Mouse (Mus musculus): ENCODE data around the gene Ccno.
"Not testable (repeated sequence)": the region's sequence is repeated elsewhere in the genome, so short reads cannot be mapped to it uniquely, and the experiment has no call there.

The Ccno gene

GRCm38 (mm10) chr13:113000576-113001318, 13.1 kb downstream of the Ccno start:
- in situ Hi-C loops (cut with MseI, MboI), result no loop called here

- in situ Hi-C loops (cut with MseI, MboI), result no loop called here
Measured at GRCm38 (mm10) chr13:113012683-113013082, 25.1 kb downstream of the Ccno start.

- in situ Hi-C loops (cut with MseI, MboI), result not testable (repeated sequence)
Measured at GRCm38 (mm10) chr13:113013174-113013953, 25.8 kb downstream of the Ccno start.

GRCm38 (mm10) chr13:113021521-113021920, 33.9 kb downstream of the Ccno start:
- in situ Hi-C loops (cut with MseI, MboI), result no loop called here

- in situ Hi-C loops (cut with MseI, MboI), result no loop called here
Measured at GRCm38 (mm10) chr13:113022467-113022866, 34.9 kb downstream of the Ccno start.

- in situ Hi-C loops (cut with MseI, MboI), result no loop called here
Measured at GRCm38 (mm10) chr13:113023274-113024143, 35.9 kb downstream of the Ccno start.

GRCm38 (mm10) chr13:113031351-113031750, 43.7 kb downstream of the Ccno start:
- in situ Hi-C loops (cut with MseI, MboI), result no loop called here

GRCm38 (mm10) chr13:113031792-113032571, 44.4 kb downstream of the Ccno start:
- in situ Hi-C loops (cut with MseI, MboI), result no loop called here

- in situ Hi-C loops (cut with MseI, MboI), result no loop called here
Measured at GRCm38 (mm10) chr13:113032831-113033230, 45.2 kb downstream of the Ccno start.

- in situ Hi-C loops (cut with MseI, MboI), result no loop called here
Measured at GRCm38 (mm10) chr13:113034271-113034886, 46.8 kb downstream of the Ccno start.

GRCm38 (mm10) chr13:113034950-113035421, 47.4 kb downstream of the Ccno start, which contains the start of gene Cdc20b:
Cdc20b (plus strand) TSS chr13:113035111.
- in situ Hi-C loops (cut with MseI, MboI), result no loop called here

GRCm38 (mm10) chr13:113035852-113036251, 48.2 kb downstream of the Ccno start:
- in situ Hi-C loops (cut with MseI, MboI), result no loop called here

Measured in mouse trophoblast stem cell (cell line).